ENCODE assay signal across 9 mouse cellular contexts in genomic region chr10:80329273-80330081, GRCm38 (mm10). TPM values are rescaled to one million over a fixed set of nuclear protein-coding genes. Genes with fewer than 3 reads are reported as not detected.
DNase-seq lines count a peak whose midpoint lies in the region; ATAC-seq and TF ChIP-seq lines count a peak whose summit lies in the region.
"Had no signal": no experiment of that assay in that cellular context is flagged by ENCODE, and none has a peak within 500 bp of the region (broad histone marks: within the 10 kb centered on the region; RNA-seq: fewer than 3 reads in every experiment).

TSS of gene Pcsk4 (minus strand) at chr10:80329498.
TSS of gene Reep6 (plus strand) at chr10:80329953.

- H3K9me3 ChIP-seq in heart, embryonic 14.5 days (ENCODE audit: control insufficient read depth, low read length) = no peaks in the 10 kb centered on the region
- H3K9me3 ChIP-seq in liver, embryonic 13.5 days (replicated peaks) = no peaks in the 10 kb centered on the region
- no peaks in the 10 kb centered on the region for H3K9me3 ChIP-seq in neural tube, embryonic 11.5 days (ENCODE audit: control insufficient read depth, low read length)
- H3K9me3 ChIP-seq in stomach, postnatal 0 days (ENCODE audit: control insufficient read depth, low read length) = no peaks in the 10 kb centered on the region

- H3K4me1 ChIP-seq in heart, embryonic 14.5 days (ENCODE audit: control insufficient read depth in 2 of 2, insufficient read depth in 2 of 2, low read length in 2 of 2) = peaks cover 9 to 18% of the 10 kb centered on the region in 2 experiments; a peak in 3 of 4 replicates
- H3K4me1 ChIP-seq in liver, embryonic 13.5 days (replicated peaks) = peaks cover 77% of the 10 kb centered on the region
- H3K4me1 ChIP-seq in neural tube, embryonic 11.5 days (ENCODE audit: control insufficient read depth, insufficient read depth, low read length) = peaks cover 7% of the 10 kb centered on the region
- peaks cover 9% of the 10 kb centered on the region; the same call in 1 of the 2 replicates for H3K4me1 ChIP-seq in stomach, postnatal 0 days (replicated peaks; ENCODE audit: control insufficient read depth, insufficient read depth)

- TF ChIP-seq CTCF in stomach, postnatal 0 days (IDR thresholded peaks at IDR 0.05; ENCODE audit: low read depth) = no peak

- WGBS in heart, embryonic 14.5 days = 6% methylated on average over 36 of the region's 36 CpGs
- WGBS in liver, embryonic 13.5 days (ENCODE audit: insufficient replicate concordance) = 6% methylated on average over 36 of the region's 36 CpGs
- WGBS in neural tube, embryonic 11.5 days = 6% methylated on average over 33 of the region's 36 CpGs
- WGBS in stomach, postnatal 0 days = 3% methylated on average over 36 of the region's 36 CpGs

- H3K4me2 ChIP-seq in heart, embryonic 14.5 days (ENCODE audit: low read length) = peak within 1 kb of the TSS; percentile 85
- peak within 1 kb of the TSS; percentile 98 for H3K4me2 ChIP-seq in liver, embryonic 13.5 days
- peak within 1 kb of the TSS; percentile 81 for H3K4me2 ChIP-seq in neural tube, embryonic 11.5 days (ENCODE audit: low read depth)
- peak within 1 kb of the TSS; percentile 77 for H3K4me2 ChIP-seq in stomach, postnatal 0 days (replicated peaks; ENCODE audit: low read depth)

- H3K4me3 ChIP-seq in heart, embryonic 14.5 days (ENCODE audit: control insufficient read depth in 1 of 2, insufficient read depth in 1 of 2, low read depth in 1 of 2, low read length in 2 of 2) = peak within 1 kb of the TSS; percentile 43 to 51
- peak within 1 kb of the TSS; percentile 71 for H3K4me3 ChIP-seq in liver, embryonic 13.5 days (replicated peaks)
- peak within 1 kb of the TSS; percentile 37 for H3K4me3 ChIP-seq in neural tube, embryonic 11.5 days (ENCODE audit: low read depth, low read length)
- H3K4me3 ChIP-seq in stomach, postnatal 0 days (ENCODE audit: low read depth, low read length) = peak within 1 kb of the TSS; percentile 35

- no peaks in the 10 kb centered on the region for H3K36me3 ChIP-seq in heart, embryonic 14.5 days (ENCODE audit: control insufficient read depth, insufficient read depth, low read length)
- H3K36me3 ChIP-seq in liver, embryonic 13.5 days = peaks cover 13% of the 10 kb centered on the region
- H3K36me3 ChIP-seq in neural tube, embryonic 11.5 days (ENCODE audit: control insufficient read depth, insufficient read depth, low read length) = no peaks in the 10 kb centered on the region
- no peaks in the 10 kb centered on the region for H3K36me3 ChIP-seq in stomach, postnatal 0 days (ENCODE audit: control insufficient read depth, insufficient read depth, low read length)

- H3K9ac ChIP-seq in heart, embryonic 14.5 days (ENCODE audit: low read length) = peak within 1 kb of the TSS; percentile 61
- peak within 1 kb of the TSS; percentile 83 for H3K9ac ChIP-seq in liver, embryonic 13.5 days
- peak within 1 kb of the TSS; percentile 44 for H3K9ac ChIP-seq in neural tube, embryonic 11.5 days (ENCODE audit: low read length)
- H3K9ac ChIP-seq in stomach, postnatal 0 days (ENCODE audit: low read length) = peak within 1 kb of the TSS; percentile 41

- TF ChIP-seq EP300 in stomach, postnatal 0 days (optimal IDR thresholded peaks at IDR 0.05) = no peak

- no peak within 1 kb of the TSS for H3K27ac ChIP-seq in heart, embryonic 14.5 days (replicated peaks in 1 of 2; ENCODE audit: control insufficient read depth in 1 of 2, insufficient read depth in 1 of 2, low read depth in 2 of 2, low read length in 2 of 2)
- peak within 1 kb of the TSS; percentile 96 for H3K27ac ChIP-seq in liver, embryonic 13.5 days
- no peak within 1 kb of the TSS for H3K27ac ChIP-seq in neural tube, embryonic 11.5 days (ENCODE audit: low read depth, low read length)
- peak within 1 kb of the TSS; percentile 56; the same call in 1 of the 2 replicates for H3K27ac ChIP-seq in stomach, postnatal 0 days (replicated peaks)
- H3K27ac ChIP-seq: macrophage had no signal

- H3K27me3 ChIP-seq in heart, embryonic 14.5 days (ENCODE audit: control insufficient read depth, insufficient read depth, low read length) = peaks cover 30% of the 10 kb centered on the region
- peaks cover 3% of the 10 kb centered on the region; the same call in 1 of the 2 replicates for H3K27me3 ChIP-seq in liver, embryonic 13.5 days
- H3K27me3 ChIP-seq in neural tube, embryonic 11.5 days (ENCODE audit: control insufficient read depth, insufficient read depth, low read length) = peaks cover 3% of the 10 kb centered on the region
- no peaks in the 10 kb centered on the region for H3K27me3 ChIP-seq in stomach, postnatal 0 days (ENCODE audit: control insufficient read depth, insufficient read depth, low read length)

- peak; percentile 93 for DNase-seq in c-Kit-negative CD71-positive TER-119-positive erythroid progenitor cells, embryonic 14.5 days (ENCODE audit: low read depth, low spot score)
- peak; percentile 90 for DNase-seq in fibroblast of lung, adult 2 months (ENCODE audit: low read depth)
- DNase-seq in kidney, postnatal 14 days = peak; percentile 99
- DNase-seq in liver, embryonic 13.5 days = peak; percentile 100
- DNase-seq in neural tube, embryonic 11.5 days (ENCODE audit: low spot score) = peak; percentile 99
- peak; percentile 99 for DNase-seq in stomach, postnatal 0 days (ENCODE audit: low spot score)

- peak; percentile 91 for ATAC-seq in CD4-positive, CD25-positive, alpha-beta regulatory T cell, adult 4 months
- ATAC-seq in heart, embryonic 14.5 days (ENCODE audit: insufficient number of reproducible peaks, insufficient read depth, low FRiP score, low read depth) = peak; percentile 94
- peak; percentile 81 for ATAC-seq in liver, embryonic 13.5 days (ENCODE audit: low read depth)
- peak; percentile 95 for ATAC-seq in neural tube, embryonic 11.5 days (ENCODE audit: insufficient read depth, low FRiP score, low TSS enrichment)
- peak; percentile 95 for ATAC-seq in stomach, postnatal 0 days (ENCODE audit: low FRiP score, low TSS enrichment)

RNA-seq across cellular contexts. Expression of gene Pcsk4, which starts in this region (rescaled TPM):
- polyA plus RNA-seq in CD4-positive, CD25-positive, alpha-beta regulatory T cell, adult 4 months (2017; shearing (Covaris generic)) = 10 to 100 TPM; 11.9 to 12.3 TPM
- polyA plus RNA-seq in heart, embryonic 14.5 days (2014; fragmentation: Nextera tagmentation; extraction: Ambion mirVana) = 1.4 TPM in 2 replicates
- 5.3 TPM in 2 replicates for polyA plus RNA-seq in liver, embryonic 13.5 days (2015; fragmentation: Nextera tagmentation; extraction: Ambion mirVana)
- polyA plus RNA-seq in neural tube, embryonic 11.5 days (2014; fragmentation: Nextera tagmentation; extraction: Ambion mirVana) = 2.0 and 2.4 TPM in 2 replicates
- polyA plus RNA-seq in stomach, postnatal 0 days (2015; fragmentation: Nextera tagmentation; extraction: Ambion mirVana) = 2.2 and 2.3 TPM in 2 replicates

RNA-seq across cellular contexts. Expression of gene Reep6, which starts in this region (rescaled TPM):
- under 1 TPM in 1 of 2 experiments, not detected in 1; 0.51 TPM for polyA plus RNA-seq in CD4-positive, CD25-positive, alpha-beta regulatory T cell, adult 4 months (2017; shearing (Covaris generic))
- 1.4 and 1.6 TPM in 2 replicates for polyA plus RNA-seq in heart, embryonic 14.5 days (2014; fragmentation: Nextera tagmentation; extraction: Ambion mirVana)
- polyA plus RNA-seq in liver, embryonic 13.5 days (2015; fragmentation: Nextera tagmentation; extraction: Ambion mirVana) = 50.9 and 65.0 TPM in 2 replicates
- polyA plus RNA-seq in neural tube, embryonic 11.5 days (2014; fragmentation: Nextera tagmentation; extraction: Ambion mirVana) = 4.2 and 5.5 TPM in 2 replicates
- polyA plus RNA-seq in stomach, postnatal 0 days (2015; fragmentation: Nextera tagmentation; extraction: Ambion mirVana) = 13.5 and 17.6 TPM in 2 replicates

Comparison
In these comparisons a context has a peak if more than half of its experiments do, and no peak if none do; other contexts are left out.
1. H3K27ac ChIP-seq: peak in liver, embryonic 13.5 days (single experiment) and stomach, postnatal 0 days (single experiment); none in heart, embryonic 14.5 days (0 of 2) and neural tube, embryonic 11.5 days (single experiment).
2. Peak in every context shown above with its lines, with median percentiles within 50 percentile points of each other: ATAC-seq, DNase-seq, H3K4me2 ChIP-seq, H3K4me3 ChIP-seq and H3K9ac ChIP-seq.